20 mouse cellular contexts compared by ENCODE assay signal in the genomic region with DNA sequence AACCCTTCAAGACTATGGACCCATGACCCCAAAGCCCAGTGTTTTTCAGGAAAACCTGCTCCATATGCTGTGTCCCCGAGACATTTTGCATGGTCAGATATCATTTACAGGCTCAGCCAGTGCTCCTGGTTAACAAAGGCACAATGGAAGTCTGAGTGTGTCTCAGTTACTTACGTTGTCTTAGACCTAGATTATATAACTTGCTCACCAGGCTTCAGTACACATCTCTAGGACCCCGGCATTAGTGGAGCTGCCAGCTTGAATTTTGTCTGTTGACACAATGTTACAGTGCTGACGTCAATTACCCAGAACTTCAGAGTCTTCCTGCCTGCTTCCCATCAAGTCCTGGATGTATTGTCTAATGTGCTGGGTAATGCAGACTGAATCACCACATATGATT. TPM values are rescaled to one million over a fixed set of nuclear protein-coding genes. Genes with fewer than 3 reads are reported as not detected.
DNase-seq lines count a peak whose midpoint lies in the region; ATAC-seq lines count a peak whose summit lies in the region.
"Had no signal": no experiment of that assay in that cellular context is flagged by ENCODE, and none has a peak within 500 bp of the region (broad histone marks: within the 10 kb centered on the region; RNA-seq: fewer than 3 reads in every experiment).

No protein-coding gene starts in this region.

- DNase-seq in forebrain, embryonic 11.5 days (ENCODE audit: low spot score): no peak
- DNase-seq in forebrain, embryonic 10.5 days (ENCODE audit: extremely low spot score, low spot score): no peak
- DNase-seq in heart, adult 11 months: peak; percentile 57
- DNase-seq in heart, embryonic 10.5 days (ENCODE audit: low spot score): no peak
- DNase-seq in retina, postnatal 1 day: peak; percentile 63
- DNase-seq in retina, embryonic 14.5 days (ENCODE audit: low spot score): no peak
- no peak for DNase-seq in yolk sac, embryonic 10.5 days (ENCODE audit: low spot score)
- DNase-seq: adrenal gland, adult 8-10 months; adrenal gland, postnatal 14 days; adrenal gland, postnatal 36 days; cerebellum, adult 11-12 months; cerebellum, adult 2 months; cerebellum, adult 9-10 months; cerebellum, postnatal 10 days; cerebellum, postnatal 25 days; forebrain, postnatal 0 days had no signal

- no peaks in the 10 kb centered on the region for H3K9me3 ChIP-seq in forebrain, embryonic 11.5 days (ENCODE audit: control insufficient read depth, low read length)
- no peaks in the 10 kb centered on the region for H3K9me3 ChIP-seq in forebrain, embryonic 10.5 days
- no peaks in the 10 kb centered on the region for H3K9me3 ChIP-seq in heart, embryonic 10.5 days
- H3K9me3 ChIP-seq: embryonic facial prominence, embryonic 12.5 days; forebrain, embryonic 15.5 days had no signal

- peaks cover 3% of the 10 kb centered on the region; the same call in 1 of the 2 replicates for H3K4me1 ChIP-seq in forebrain, embryonic 11.5 days (replicated peaks; ENCODE audit: control insufficient read depth, insufficient read depth, low read length)
- H3K4me1 ChIP-seq in forebrain, embryonic 10.5 days: peaks cover 22% of the 10 kb centered on the region
- no peaks in the 10 kb centered on the region for H3K4me1 ChIP-seq in heart, embryonic 10.5 days
- H3K4me1 ChIP-seq: embryonic facial prominence, embryonic 12.5 days had no signal

- no peak overlapping the region for H3K4me2 ChIP-seq in forebrain, embryonic 11.5 days (ENCODE audit: low read depth, low read length, severe bottlenecking)
- H3K4me2 ChIP-seq: embryonic facial prominence, embryonic 12.5 days; forebrain, embryonic 15.5 days had no signal

- H3K36me3 ChIP-seq in forebrain, embryonic 11.5 days (ENCODE audit: control insufficient read depth, insufficient read depth, low read length): no peaks in the 10 kb centered on the region
- H3K36me3 ChIP-seq in forebrain, embryonic 10.5 days (replicated peaks): peaks cover 40% of the 10 kb centered on the region
- H3K36me3 ChIP-seq in heart, embryonic 10.5 days: no peaks in the 10 kb centered on the region
- H3K36me3 ChIP-seq: embryonic facial prominence, embryonic 12.5 days; forebrain, embryonic 15.5 days had no signal

- no peak overlapping the region for H3K27ac ChIP-seq in forebrain, embryonic 11.5 days (ENCODE audit: low read depth, low read length)
- H3K27ac ChIP-seq in forebrain, embryonic 10.5 days: no peak overlapping the region
- H3K27ac ChIP-seq in heart, embryonic 10.5 days: no peak overlapping the region
- H3K27ac ChIP-seq: embryonic facial prominence, embryonic 12.5 days; forebrain, embryonic 15.5 days had no signal

- 63% methylated on average over 4 of the region's 4 CpGs for WGBS in forebrain, embryonic 11.5 days
- WGBS in forebrain, embryonic 10.5 days: 73% methylated on average over 4 of the region's 4 CpGs
- WGBS in heart, embryonic 10.5 days: 56% methylated on average over 4 of the region's 4 CpGs

- no peaks in the 10 kb centered on the region for H3K27me3 ChIP-seq in forebrain, embryonic 11.5 days (ENCODE audit: control insufficient read depth, insufficient read depth, low read length)
- no peaks in the 10 kb centered on the region for H3K27me3 ChIP-seq in forebrain, embryonic 10.5 days (ENCODE audit: poor library complexity, severe bottlenecking)
- H3K27me3 ChIP-seq in heart, embryonic 10.5 days (ENCODE audit: insufficient read depth, poor library complexity, severe bottlenecking): no peaks in the 10 kb centered on the region
- H3K27me3 ChIP-seq: embryonic facial prominence, embryonic 12.5 days; forebrain, embryonic 15.5 days; Patski had no signal

- H3K9ac ChIP-seq in forebrain, embryonic 11.5 days (ENCODE audit: low read length): no peak overlapping the region
- H3K9ac ChIP-seq: embryonic facial prominence, embryonic 12.5 days; forebrain, embryonic 15.5 days; forebrain, postnatal 0 days had no signal

- ATAC-seq in forebrain, embryonic 11.5 days (replicated peaks; ENCODE audit: low FRiP score): 0 out of 2 replicates have a peak, but pooled peaks have one; percentile 11
- ATAC-seq: activated CD4-positive, CD25-positive, alpha-beta regulatory T cell, adult 4 months; forebrain, embryonic 15.5 days; forebrain, postnatal 0 days; Patski had no signal

- H3K4me3 ChIP-seq in forebrain, embryonic 11.5 days (ENCODE audit: low read depth, low read length): no peak overlapping the region
- no peak overlapping the region for H3K4me3 ChIP-seq in forebrain, embryonic 10.5 days
- no peak overlapping the region for H3K4me3 ChIP-seq in heart, embryonic 10.5 days
- H3K4me3 ChIP-seq: embryonic facial prominence, embryonic 12.5 days; forebrain, embryonic 15.5 days had no signal

RNA-seq across cellular contexts. Expression of gene Pax6, which starts 33.1 kb away (rescaled TPM):
- 97.2 and 103 TPM in 2 replicates for polyA plus RNA-seq in forebrain, embryonic 11.5 days (2014; fragmentation: Nextera tagmentation; extraction: Ambion mirVana)
- polyA plus RNA-seq in forebrain, embryonic 10.5 days (2016; fragmentation: Nextera tagmentation; extraction: Ambion mirVana): 76.8 and 79.6 TPM in 2 replicates
- polyA plus RNA-seq in heart, embryonic 10.5 days (2016; fragmentation: Nextera tagmentation; extraction: Ambion mirVana): 0.28 and 0.54 TPM in 2 replicates
- polyA plus RNA-seq: Patski had no signal

Comparison
In these comparisons a context has a peak if more than half of its experiments do, and no peak if none do; other contexts are left out.
1. DNase-seq: peak in heart, adult 11 months (single experiment) and retina, postnatal 1 day (single experiment); none in forebrain, embryonic 11.5 days (single experiment), forebrain, embryonic 10.5 days (single experiment), heart, embryonic 10.5 days (single experiment), retina, embryonic 14.5 days (single experiment) and yolk sac, embryonic 10.5 days (single experiment).
2. RNA of gene Pax6, which starts 33.1 kb away (polyA plus RNA-seq): 97.2 to 103 TPM in forebrain, embryonic 11.5 days and 76.8 to 79.6 TPM in forebrain, embryonic 10.5 days; 0.28 to 0.54 TPM in heart, embryonic 10.5 days; every median in the first group is over 10 times any median in the second.